Mouse (Mus musculus) thymus, adult 2 months (tissue): ENCODE measurements at regions not wholly inside any gene's neighbourhood (a gene's known extent, or its start where the extent isn't known, plus 50 kb on each side); places are given as distances from the start of the nearest gene placed in this dataset.

ENCODE experiments used
- CTCF ChIP-seq: fragments of 200-500 bp; IDR thresholded peaks from 2 replicates; pipeline ENCODE4 v1.5.1; 2012; ENCODE audit warnings: mild to moderate bottlenecking, control low read depth, low read length, moderate library complexity, borderline replicate concordance; ENCODE audit not compliant: control insufficient read depth, poor library complexity, insufficient read depth; ENCODE audit errors: extremely low read depth
- POLR2A ChIP-seq: fragments of 200-500 bp; IDR thresholded peaks from 2 replicates; pipeline ENCODE4 v1.6.1; 2012; ENCODE audit warnings: mild to moderate bottlenecking, low read length, control low read depth, moderate library complexity; ENCODE audit not compliant: control insufficient read depth, poor library complexity, insufficient read depth; ENCODE audit errors: extremely low read depth

DNA sequence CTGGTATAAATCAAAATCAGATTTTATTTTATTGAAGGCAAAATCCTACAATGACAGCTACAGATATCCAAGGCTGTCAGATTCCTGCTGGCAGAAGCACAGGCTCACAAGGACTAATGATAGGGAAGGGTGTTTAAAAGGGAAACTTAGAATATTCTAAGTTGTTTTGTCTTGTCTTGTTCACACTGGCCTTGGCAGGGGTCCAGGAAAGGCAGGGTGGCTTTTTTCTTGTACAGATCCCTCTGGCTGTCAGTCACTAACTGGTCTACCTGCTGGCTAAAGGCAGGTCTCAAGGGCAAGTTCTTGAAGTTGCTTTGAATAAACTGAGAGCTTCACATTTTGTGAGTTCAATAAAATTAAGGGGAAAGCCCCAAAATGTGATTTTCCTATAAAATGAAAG, 465.3 kb downstream of the Lrig3 start:
- TF ChIP-seq CTCF (no peak), POLR2A (no peak)
